ENCODE assay signal across 8 mouse cellular contexts in genomic region chr14:60633961-60634864, GRCm38 (mm10). TPM values are rescaled to one million over a fixed set of nuclear protein-coding genes. Genes with fewer than 3 reads are reported as not detected.
DNase-seq lines count a peak whose midpoint lies in the region; ATAC-seq and TF ChIP-seq lines count a peak whose summit lies in the region.

Gene Spata13, plus strand, starts transcription at chr14:60634001.

- no peak for TF ChIP-seq EP300 in CH12.LX (IDR thresholded peaks at IDR 0.05; ENCODE audit: low read length)
- TF ChIP-seq EP300 in heart, postnatal 0 days (IDR thresholded peaks at IDR 0.05; ENCODE audit: low read depth), result no peak

- ATAC-seq in forebrain, embryonic 12.5 days (ENCODE audit: low FRiP score), result peak; percentile 90
- peak; percentile 89 for ATAC-seq in heart, postnatal 0 days (ENCODE audit: insufficient read depth, low read depth)
- peak; percentile 90 for ATAC-seq in liver, embryonic 16.5 days (ENCODE audit: low read depth)
- ATAC-seq in neural tube, embryonic 14.5 days (ENCODE audit: low read depth), result peak; percentile 90

- H3K36me3 ChIP-seq in CH12.LX (replicated peaks in 1 of 2; ENCODE audit: control insufficient read depth in 1 of 2, insufficient read depth in 1 of 2, low read length in 1 of 2), result no peaks in the 10 kb centered on the region
- H3K36me3 ChIP-seq in forebrain, embryonic 12.5 days (replicated peaks), result peaks cover 4% of the 10 kb centered on the region; the same call in 1 of the 2 replicates
- no peaks in the 10 kb centered on the region for H3K36me3 ChIP-seq in heart, postnatal 0 days (replicated peaks; ENCODE audit: control insufficient read depth, insufficient read depth, low read length)
- H3K36me3 ChIP-seq in liver, embryonic 16.5 days (ENCODE audit: control insufficient read depth, insufficient read depth), result no peaks in the 10 kb centered on the region; the same call in 1 of the 2 replicates
- H3K36me3 ChIP-seq in neural tube, embryonic 14.5 days (ENCODE audit: control insufficient read depth, insufficient read depth, low read length), result no peaks in the 10 kb centered on the region

- in situ Hi-C loops in CH12.LX (cut with MboI; ENCODE audit: low pct_ligation_motif_present, low pct_unique_long_range_greater_than_20kb, low sequenced_read_pairs), result no loop called here

- TF ChIP-seq CTCF in CH12.LX (conservative IDR thresholded peaks at IDR 0.05 in 1 of 2, IDR thresholded peaks at IDR 0.05 in 1 of 2; ENCODE audit: low read depth in 2 of 2, low read length in 2 of 2), result no peak
- TF ChIP-seq CTCF in heart, postnatal 0 days (IDR thresholded peaks at IDR 0.05; ENCODE audit: low read depth), result no peak

- DNase-seq in CH12.LX (ENCODE audit: extremely low read depth), result peak; percentile 78
- peak; percentile 82 for DNase-seq in c-Kit-positive CD71-positive TER-119-positive erythroid progenitor cells, embryonic 14.5 days (ENCODE audit: low spot score)
- DNase-seq in heart, postnatal 0 days (ENCODE audit: low spot score), result peak; percentile 67
- peak; percentile 93 to 97 for DNase-seq in kidney, postnatal 36 days
- DNase-seq in testis, postnatal 10 days (ENCODE audit: low spot score), result peak; percentile 98

- under 1% methylated on average over 50 of the region's 50 CpGs for WGBS in forebrain, embryonic 12.5 days
- WGBS in heart, postnatal 0 days, result under 1% methylated on average over 50 of the region's 50 CpGs
- under 1% methylated on average over 50 of the region's 50 CpGs for WGBS in liver, embryonic 16.5 days (ENCODE audit: insufficient replicate concordance)
- under 1% methylated on average over 50 of the region's 50 CpGs for WGBS in neural tube, embryonic 14.5 days

- peak within 1 kb of the TSS; percentile 88 for H3K4me2 ChIP-seq in CH12.LX (ENCODE audit: insufficient read depth, low read depth, poor library complexity, severe bottlenecking)
- peak within 1 kb of the TSS; percentile 81 for H3K4me2 ChIP-seq in forebrain, embryonic 12.5 days
- H3K4me2 ChIP-seq in heart, postnatal 0 days (ENCODE audit: low read depth, low read length), result peak within 1 kb of the TSS; percentile 96
- peak within 1 kb of the TSS; percentile 86 for H3K4me2 ChIP-seq in liver, embryonic 16.5 days (ENCODE audit: low read depth, low read length)
- H3K4me2 ChIP-seq in neural tube, embryonic 14.5 days (ENCODE audit: low read depth, low read length), result peak within 1 kb of the TSS; percentile 98

- peaks cover 28% of the 10 kb centered on the region for H3K27me3 ChIP-seq in CH12.LX (replicated peaks)
- no peaks in the 10 kb centered on the region for H3K27me3 ChIP-seq in forebrain, embryonic 12.5 days
- peaks cover 30% of the 10 kb centered on the region for H3K27me3 ChIP-seq in heart, postnatal 0 days (ENCODE audit: control insufficient read depth, insufficient read depth, low read length)
- H3K27me3 ChIP-seq in liver, embryonic 16.5 days (ENCODE audit: control insufficient read depth, insufficient read depth, low read depth, low read length), result peaks cover 33% of the 10 kb centered on the region
- no peaks in the 10 kb centered on the region for H3K27me3 ChIP-seq in neural tube, embryonic 14.5 days (ENCODE audit: control insufficient read depth, insufficient read depth, low read length)

- TF ChIP-seq POLR2A in CH12.LX (IDR thresholded peaks at IDR 0.05; ENCODE audit: low read depth, low read length), result no peak

- H3K79me2 ChIP-seq in CH12.LX (replicated peaks; ENCODE audit: control insufficient read depth, extremely low read depth, insufficient read depth, poor library complexity, severe bottlenecking), result no peaks in the 10 kb centered on the region

- H3K9ac ChIP-seq in CH12.LX (ENCODE audit: insufficient read depth, low read depth), result no peak within 1 kb of the TSS
- peak within 1 kb of the TSS; percentile 88 for H3K9ac ChIP-seq in forebrain, embryonic 12.5 days
- peak within 1 kb of the TSS; percentile 54 for H3K9ac ChIP-seq in heart, postnatal 0 days (replicated peaks; ENCODE audit: low read depth, low read length)
- H3K9ac ChIP-seq in liver, embryonic 16.5 days (ENCODE audit: low read depth, low read length), result peak within 1 kb of the TSS; percentile 81
- H3K9ac ChIP-seq in neural tube, embryonic 14.5 days (replicated peaks; ENCODE audit: low read depth, low read length), result peak within 1 kb of the TSS; percentile 60

- H3K9me3 ChIP-seq in CH12.LX (replicated peaks; ENCODE audit: low read length), result no peaks in the 10 kb centered on the region
- H3K9me3 ChIP-seq in forebrain, embryonic 12.5 days, result no peaks in the 10 kb centered on the region
- H3K9me3 ChIP-seq in heart, postnatal 0 days (replicated peaks; ENCODE audit: control insufficient read depth, low read length), result no peaks in the 10 kb centered on the region
- no peaks in the 10 kb centered on the region for H3K9me3 ChIP-seq in liver, embryonic 16.5 days (replicated peaks; ENCODE audit: control insufficient read depth, low read length)
- no peaks in the 10 kb centered on the region for H3K9me3 ChIP-seq in neural tube, embryonic 14.5 days (ENCODE audit: control insufficient read depth, low read length)

- dilution Hi-C loops in CH12.LX (cut with MboI; ENCODE audit: extremely low pct_ligation_motif_present, extremely low pct_unique_long_range_greater_than_20kb, low sequenced_read_pairs), result no loop called here

- H3K4me1 ChIP-seq in CH12.LX (ENCODE audit: control insufficient read depth in 1 of 2, insufficient read depth in 2 of 2), result peaks cover 0 to 33% of the 10 kb centered on the region in 2 experiments; a peak in 2 of 4 replicates
- H3K4me1 ChIP-seq in forebrain, embryonic 12.5 days, result peaks cover 50% of the 10 kb centered on the region
- peaks cover 16% of the 10 kb centered on the region; the same call in 1 of the 2 replicates for H3K4me1 ChIP-seq in heart, postnatal 0 days (ENCODE audit: control insufficient read depth, insufficient read depth)
- peaks cover 33% of the 10 kb centered on the region for H3K4me1 ChIP-seq in liver, embryonic 16.5 days (ENCODE audit: control insufficient read depth, low read depth, low read length)
- peaks cover 9% of the 10 kb centered on the region; the same call in 1 of the 2 replicates for H3K4me1 ChIP-seq in neural tube, embryonic 14.5 days (ENCODE audit: control insufficient read depth, insufficient read depth, low read length)

- peak within 1 kb of the TSS; percentile 23 to 67 (median 64) for H3K4me3 ChIP-seq in CH12.LX (replicated peaks in 1 of 3; ENCODE audit: low read depth in 2 of 3, low read length in 2 of 3, poor library complexity in 1 of 3)
- peak within 1 kb of the TSS; percentile 85 for H3K4me3 ChIP-seq in forebrain, embryonic 12.5 days (replicated peaks)
- H3K4me3 ChIP-seq in heart, postnatal 0 days (ENCODE audit: low read depth, low read length), result peak within 1 kb of the TSS; percentile 67
- peak within 1 kb of the TSS; percentile 82 for H3K4me3 ChIP-seq in liver, embryonic 16.5 days (ENCODE audit: low read depth, low read length)
- peak within 1 kb of the TSS; percentile 60 for H3K4me3 ChIP-seq in neural tube, embryonic 14.5 days (ENCODE audit: low read depth, low read length)

- no peak within 1 kb of the TSS for H3K27ac ChIP-seq in CH12.LX (ENCODE audit: insufficient read depth, low read depth)
- H3K27ac ChIP-seq in forebrain, embryonic 12.5 days, result peak within 1 kb of the TSS; percentile 92
- peak within 1 kb of the TSS; percentile 39 for H3K27ac ChIP-seq in heart, postnatal 0 days (ENCODE audit: low read depth)
- peak within 1 kb of the TSS; percentile 88 for H3K27ac ChIP-seq in liver, embryonic 16.5 days (ENCODE audit: low read length)
- no peak within 1 kb of the TSS for H3K27ac ChIP-seq in neural tube, embryonic 14.5 days (ENCODE audit: low read depth, low read length)

- no peak for TF ChIP-seq RAD21 in CH12.LX (IDR thresholded peaks at IDR 0.05; ENCODE audit: low read depth, low read length)

TF ChIP-seq in CH12.LX, 34 proteins besides CTCF, POLR2A, EP300 and RAD21:
- TF ChIP-seq NRF1 (IDR thresholded peaks at IDR 0.05; ENCODE audit: low read depth, low read length), result no peak
- no peak for TF ChIP-seq TCF12 (IDR thresholded peaks at IDR 0.05; ENCODE audit: low read depth, low read length)
- no peak for TF ChIP-seq USF1 (IDR thresholded peaks at IDR 0.05; ENCODE audit: low read depth, low read length)
- TF ChIP-seq PAX5 (IDR thresholded peaks at IDR 0.05; ENCODE audit: low read length), result no peak
- TF ChIP-seq MXI1 (IDR thresholded peaks at IDR 0.05; ENCODE audit: low read depth, low read length), result peak; percentile 26; the same call in 1 of the 2 replicates
- TF ChIP-seq HCFC1 (IDR thresholded peaks at IDR 0.05; ENCODE audit: low read depth, low read length), result no peak
- no peak for TF ChIP-seq NELFE (IDR thresholded peaks at IDR 0.05; ENCODE audit: low read depth, low read length)
- no peak for TF ChIP-seq GABPA (IDR thresholded peaks at IDR 0.05; ENCODE audit: insufficient replicate concordance, low read depth, low read length)
- TF ChIP-seq ZNF384 (IDR thresholded peaks at IDR 0.05; ENCODE audit: low read depth, low read length), result peak; percentile 25; the same call in 1 of the 2 replicates
- TF ChIP-seq ZMIZ1 (IDR thresholded peaks at IDR 0.05; ENCODE audit: low read depth, low read length), result no peak
- TF ChIP-seq BHLHE40 (IDR thresholded peaks at IDR 0.05; ENCODE audit: low read depth, low read length), result no peak
- no peak for TF ChIP-seq KAT2A (IDR thresholded peaks at IDR 0.05; ENCODE audit: insufficient replicate concordance, low read length)
- TF ChIP-seq RCOR1 (conservative IDR thresholded peaks at IDR 0.05; ENCODE audit: low read depth, low read length), result no peak
- no peak for TF ChIP-seq ZKSCAN1 (IDR thresholded peaks at IDR 0.05; ENCODE audit: borderline replicate concordance, low read depth, low read length)
- TF ChIP-seq MAFK (IDR thresholded peaks at IDR 0.05; ENCODE audit: insufficient replicate concordance, low read length), result no peak

RNA-seq across cellular contexts. Expression of gene Spata13, which starts in this region (rescaled TPM):
- 15.9 and 17.0 TPM in 2 replicates for total RNA-seq in CH12.LX (2012; rRNA removed)
- total RNA-seq in CH12.LX (2014; rRNA removed), result 11.6 and 11.8 TPM in 2 replicates
- polyA plus RNA-seq in CH12.LX (2012; ENCODE audit: insufficient read length, low read depth), result 12.5 and 13.6 TPM in 2 replicates
- polyA plus RNA-seq in forebrain, embryonic 12.5 days (2016; fragmentation: Nextera tagmentation; extraction: Ambion mirVana), result 121 and 128 TPM in 2 replicates
- total RNA-seq in heart, postnatal 0 days (2014; rRNA removed; ENCODE audit: low replicate concordance), result 28.2 and 50.9 TPM in 2 replicates
- polyA plus RNA-seq in heart, postnatal 0 days (2015; fragmentation: Nextera tagmentation; extraction: Ambion mirVana), result 9.5 and 13.9 TPM in 2 replicates
- polyA plus RNA-seq in liver, embryonic 16.5 days (2015; fragmentation: Nextera tagmentation; extraction: Ambion mirVana), result 20.5 and 21.5 TPM in 2 replicates
- 23.6 and 26.5 TPM in 2 replicates for polyA plus RNA-seq in neural tube, embryonic 14.5 days (2014; fragmentation: Nextera tagmentation; extraction: Ambion mirVana)

Comparison
In these comparisons a context has a peak if more than half of its experiments do, and no peak if none do; other contexts are left out.
1. H3K27ac ChIP-seq: peak in forebrain, embryonic 12.5 days (single experiment), heart, postnatal 0 days (single experiment) and liver, embryonic 16.5 days (single experiment); none in CH12.LX (single experiment) and neural tube, embryonic 14.5 days (single experiment).
2. Peak in every context shown above with its lines, with median percentiles within 50 percentile points of each other: DNase-seq, H3K4me2 ChIP-seq, H3K4me3 ChIP-seq and ATAC-seq.